Mouse (Mus musculus) ovary, postnatal 10 days (tissue): ENCODE data around the gene Il17d.

Experiments used
- DNase-seq: peaks from one replicate; pipeline ENCODE4 v3.0.0; 2022; ENCODE audit warnings: low spot score

Il17d gene

GRCm38 (mm10) chr14:57524671-57525387 is at the start of gene Il17d:
Gene Il17d (plus strand): TSS chr14:57524777.
- no peak for DNase-seq

DNA sequence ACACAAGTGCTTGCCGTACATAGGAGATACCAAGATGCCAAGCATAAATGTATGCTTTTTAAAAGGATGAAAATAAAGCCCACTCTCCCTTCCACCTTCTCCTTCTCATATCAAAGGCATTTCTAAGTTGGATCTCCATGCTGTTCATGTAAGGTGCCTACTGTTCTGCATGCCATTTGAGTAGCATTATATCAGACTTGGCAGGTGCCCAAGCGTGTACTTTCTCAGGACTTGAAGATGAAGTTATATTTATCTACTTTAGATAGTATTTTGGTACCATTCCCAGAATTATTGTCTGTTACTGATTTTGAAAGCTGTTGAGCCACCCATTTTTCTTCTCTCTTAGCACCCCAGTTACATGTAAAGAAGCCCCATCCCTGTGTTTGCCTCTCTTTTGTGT is 49.5 kb upstream of the Il17d start:
- DNase-seq = no peak

GRCm38 (mm10) chr14:57482262-57482661 is 42.3 kb upstream of the Il17d start:
- DNase-seq = no peak

DNA sequence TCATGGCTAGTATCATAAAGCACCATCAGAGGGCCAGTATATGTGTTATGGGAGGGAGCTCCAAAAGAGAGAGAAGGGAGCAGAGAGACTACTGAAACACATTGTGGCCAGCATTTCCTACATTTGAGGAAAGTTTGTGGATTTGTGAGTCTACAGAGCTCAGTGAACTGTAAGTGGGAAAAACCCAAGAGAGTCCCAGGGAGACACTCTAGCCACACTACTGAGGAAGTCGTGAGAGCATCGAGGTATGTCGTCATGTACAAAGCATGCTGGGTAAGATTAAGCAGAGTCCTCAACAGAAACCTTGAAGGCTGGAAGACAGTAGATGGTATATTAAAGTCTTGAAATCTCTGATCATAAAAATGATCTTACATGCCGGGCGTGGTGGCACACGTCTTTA is 40.4 kb upstream of the Il17d start:
- DNase-seq = no peak

- DNase-seq = no peak
Measured at GRCm38 (mm10) chr14:57489696-57490095, 34.9 kb upstream of the Il17d start.

DNA sequence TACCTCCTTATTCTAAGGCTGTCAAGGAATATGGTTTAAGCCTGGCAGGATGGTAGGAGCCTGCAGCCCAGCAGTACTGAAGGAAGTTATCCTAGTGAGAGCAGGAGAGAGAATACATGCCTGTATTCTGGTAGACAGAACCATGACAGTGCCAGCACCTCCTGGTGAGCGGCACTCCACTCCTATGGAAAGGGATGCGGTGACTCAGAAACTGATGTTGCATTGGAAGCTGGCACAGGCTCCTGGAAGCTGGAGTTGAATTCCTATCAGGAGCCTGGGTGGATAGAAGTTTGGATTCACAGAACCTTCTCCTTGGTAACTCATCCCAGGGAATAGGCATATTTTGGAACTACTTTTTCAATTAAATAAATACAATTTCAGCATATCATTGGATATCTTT is 30.7 kb upstream of the Il17d start:
- DNase-seq = no peak

GRCm38 (mm10) chr14:57503729-57504128 is 20.8 kb upstream of the Il17d start:
- DNase-seq = no peak

- no peak for DNase-seq
Measured at GRCm38 (mm10) chr14:57509554-57509953, 15.0 kb upstream of the Il17d start.

DNA sequence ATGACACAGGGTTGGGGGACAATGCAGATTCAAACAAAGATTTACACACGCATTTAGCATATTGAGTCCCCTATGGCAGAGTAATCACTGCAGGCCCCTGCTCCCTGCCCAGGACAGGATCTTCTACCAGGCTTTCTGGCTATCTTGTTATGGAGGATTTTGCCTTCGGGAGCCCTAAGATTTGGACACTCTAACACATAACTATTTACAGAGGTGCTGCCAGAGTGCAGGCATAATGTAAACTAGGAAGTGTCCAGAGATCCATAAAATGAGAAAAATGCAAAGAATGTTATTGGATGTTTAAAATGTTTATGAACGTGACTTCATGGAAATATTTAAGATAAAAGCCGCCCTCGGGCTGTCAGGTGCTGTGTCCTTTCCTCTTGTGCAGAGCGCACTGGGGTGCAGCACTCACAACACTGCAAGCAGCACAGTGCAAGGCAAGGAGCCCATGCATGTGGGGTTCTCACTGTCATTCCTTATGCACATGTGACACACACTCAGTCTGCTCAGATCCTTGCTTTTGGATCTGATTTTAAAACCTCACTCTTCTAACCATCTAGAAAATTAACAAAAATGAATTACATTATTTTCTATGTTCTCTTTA is 9.3 kb upstream of the Il17d start:
- DNase-seq = no peak

- no peak for DNase-seq
Measured at GRCm38 (mm10) chr14:57517001-57517400, 7.6 kb upstream of the Il17d start.

DNA sequence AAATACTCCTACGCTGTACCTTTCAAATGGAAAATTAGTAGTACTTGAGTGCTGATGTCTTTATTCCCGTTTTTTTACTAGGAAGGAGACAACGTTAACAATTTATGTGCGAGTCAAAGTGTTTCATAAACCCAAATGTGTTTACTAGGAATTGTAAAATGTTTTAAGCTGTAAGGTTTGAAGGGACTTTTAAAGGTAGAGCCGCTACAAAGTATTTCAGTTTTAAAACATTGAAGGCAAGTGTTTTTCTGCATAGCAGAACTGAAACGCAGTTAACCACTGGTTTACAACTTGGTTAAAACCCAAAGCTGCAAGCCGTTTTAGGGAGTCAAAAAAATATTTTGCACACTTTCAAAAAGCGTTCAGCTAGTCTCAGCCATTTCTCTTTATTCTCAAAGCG is 815 bp upstream of the Il17d start:
- DNase-seq = no peak

- peak; percentile 46 for DNase-seq
Measured at GRCm38 (mm10) chr14:57525388-57526049, 942 bp downstream of the Il17d start.

DNA sequence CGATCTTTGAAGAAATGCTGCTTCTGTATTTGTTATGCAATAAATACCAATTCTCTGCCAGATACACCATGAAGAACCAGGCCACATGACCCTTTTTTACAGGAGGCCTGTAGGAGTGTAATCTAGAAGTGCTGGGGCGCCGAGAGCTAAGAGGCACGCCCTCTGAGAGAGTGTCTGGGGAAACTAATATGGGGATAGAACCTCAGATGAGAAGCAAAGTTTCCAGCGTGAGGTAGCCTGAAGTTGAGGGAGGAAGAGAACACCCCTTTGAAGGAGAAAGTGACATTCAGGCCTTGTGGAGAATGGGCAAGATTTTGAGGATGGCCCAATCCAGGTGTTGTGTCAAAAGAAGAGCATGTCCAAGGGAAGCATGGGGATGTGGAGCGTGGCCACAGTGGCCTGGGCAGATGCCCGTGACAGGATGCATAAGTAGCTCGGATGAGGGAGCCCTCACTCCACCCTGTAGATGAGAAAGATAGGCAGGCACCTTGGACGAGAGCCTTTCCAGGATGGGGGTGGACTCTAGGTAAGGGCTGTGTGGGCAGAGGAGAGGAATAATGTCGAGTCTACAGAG is 1.6 kb downstream of the Il17d start:
- no peak for DNase-seq

DNA sequence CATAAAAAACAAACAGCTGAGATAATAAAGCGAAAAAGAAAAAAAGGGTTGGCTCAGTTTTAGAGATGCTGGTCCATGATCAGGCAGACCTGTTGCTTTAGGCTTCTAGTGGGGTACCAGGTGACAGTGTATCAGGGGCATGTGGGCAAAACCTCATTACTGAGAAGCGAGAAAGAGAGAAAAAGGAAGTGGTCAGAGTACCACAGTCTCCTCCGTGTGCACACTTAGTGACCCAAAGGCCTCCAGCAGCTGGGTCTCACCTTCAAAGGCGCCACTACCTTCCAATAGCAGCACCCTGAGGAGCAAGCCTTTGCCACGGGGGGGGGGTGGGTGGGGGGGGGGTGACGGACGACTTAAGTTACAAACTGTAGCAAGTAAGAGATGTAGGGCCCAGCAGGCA is 2.5 kb downstream of the Il17d start:
- DNase-seq = no peak

DNA sequence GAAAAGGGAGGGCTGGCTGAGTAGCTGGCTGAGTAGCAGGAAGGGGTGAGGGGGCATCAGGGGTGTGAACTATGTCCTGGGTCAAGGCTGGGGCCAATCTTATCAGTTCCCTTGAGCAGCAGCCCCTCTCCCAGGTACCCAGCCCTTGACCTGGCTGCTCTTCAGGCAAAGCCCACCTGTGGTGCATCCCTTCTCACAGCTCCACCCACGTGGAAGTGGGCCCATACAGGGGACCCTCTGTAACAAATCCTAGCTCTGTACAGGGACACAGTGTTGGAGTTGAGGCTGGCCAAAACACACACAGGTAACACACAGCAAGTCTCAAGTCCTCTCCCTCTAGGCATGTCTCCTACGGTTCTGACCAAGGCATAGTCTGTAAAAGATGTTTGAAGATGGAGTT is 3.0 kb downstream of the Il17d start:
- DNase-seq = no peak

GRCm38 (mm10) chr14:57529086-57529785 is 4.7 kb downstream of the Il17d start:
- no peak for DNase-seq

GRCm38 (mm10) chr14:57529786-57530515 is 5.4 kb downstream of the Il17d start:
- no peak for DNase-seq

- DNase-seq = no peak
Measured at GRCm38 (mm10) chr14:57532577-57532976, 8.0 kb downstream of the Il17d start.

- no peak for DNase-seq
Measured at GRCm38 (mm10) chr14:57533214-57533613, 8.6 kb downstream of the Il17d start.

- DNase-seq = no peak
Measured at GRCm38 (mm10) chr14:57533841-57534240, 9.3 kb downstream of the Il17d start.

- no peak for DNase-seq
Measured at GRCm38 (mm10) chr14:57534346-57534745, 9.8 kb downstream of the Il17d start.

DNA sequence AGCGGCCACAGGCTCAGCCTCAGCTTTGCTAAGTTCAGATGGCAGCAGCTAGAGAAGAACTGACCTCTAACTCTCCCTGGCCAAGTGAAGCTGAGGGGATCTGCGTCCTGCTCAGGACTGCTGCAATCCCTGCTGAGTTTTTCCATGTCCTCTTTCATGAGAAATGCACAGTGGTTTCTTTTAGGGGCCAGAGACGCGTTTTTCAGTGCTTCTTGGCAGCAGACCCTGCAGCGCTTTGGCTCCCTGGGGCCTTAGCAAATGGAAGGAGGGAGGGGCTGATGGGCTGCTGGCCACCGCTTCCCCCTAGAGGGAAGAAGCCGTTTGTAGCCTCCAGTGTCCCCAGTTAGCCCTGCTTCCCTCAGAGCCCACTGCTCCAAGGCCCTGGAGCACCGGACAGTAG is 10.4 kb downstream of the Il17d start:
- DNase-seq = no peak
